Mouse (Mus musculus) layer of hippocampus, postnatal 25 days (tissue): ENCODE measurements at regions not wholly inside any gene's neighbourhood (a gene's known extent, or its start where the extent isn't known, plus 50 kb on each side); places are given as distances from the start of the nearest gene placed in this dataset.

ENCODE experiments used
- DNase-seq, 2 experiments: peaks; one replicate each; pipeline ENCODE4 v3.0.0; 2022; ENCODE audit warnings: mixed read lengths in 2 of 2, low spot score in 1 of 2; ENCODE audit errors: extremely low spot score in 1 of 2

GRCm38 (mm10) chr12:14088960-14089359 is 62.9 kb downstream of the Fam84a start:
- DNase-seq = no peak

- DNase-seq = no peak
Observed at GRCm38 (mm10) chr12:14082771-14083170, 69.1 kb downstream of the Fam84a start.

GRCm38 (mm10) chr12:14079892-14080291 is 72.0 kb downstream of the Fam84a start:
- DNase-seq = no peak

- DNase-seq = peak in 1 of 2 experiments; percentile 8
Observed at GRCm38 (mm10) chr12:14069049-14069448, 82.8 kb downstream of the Fam84a start.

- no peak for DNase-seq
Observed at GRCm38 (mm10) chr12:14065401-14065800, 86.5 kb downstream of the Fam84a start.

GRCm38 (mm10) chr12:14063276-14063675 is 88.6 kb downstream of the Fam84a start:
- no peak for DNase-seq

GRCm38 (mm10) chr12:14056116-14056515 is 95.7 kb downstream of the Fam84a start:
- DNase-seq = no peak

- no peak for DNase-seq
Observed at GRCm38 (mm10) chr12:14032363-14032762, 119.5 kb downstream of the Fam84a start.

GRCm38 (mm10) chr12:14015271-14015670 is 136.6 kb downstream of the Fam84a start:
- no peak for DNase-seq

GRCm38 (mm10) chr12:14005991-14006390 is 145.9 kb downstream of the Fam84a start:
- no peak for DNase-seq

GRCm38 (mm10) chr12:14001672-14002071 is 150.2 kb downstream of the Fam84a start:
- no peak for DNase-seq

GRCm38 (mm10) chr12:13984396-13984776 is 167.5 kb downstream of the Fam84a start:
- DNase-seq = no peak

GRCm38 (mm10) chr12:13983631-13984395 is 168.0 kb downstream of the Fam84a start:
- DNase-seq = no peak

- no peak for DNase-seq
Observed at GRCm38 (mm10) chr12:13964537-13964936, 187.3 kb downstream of the Fam84a start.

GRCm38 (mm10) chr12:13939494-13939893 is 212.4 kb downstream of the Fam84a start:
- no peak for DNase-seq

- DNase-seq = no peak
Observed at GRCm38 (mm10) chr12:13921066-13921465, 230.8 kb downstream of the Fam84a start.

- DNase-seq = no peak
Observed at GRCm38 (mm10) chr12:13883317-13883716, 268.5 kb downstream of the Fam84a start.

- DNase-seq = no peak
Observed at GRCm38 (mm10) chr12:13869161-13869560, 282.7 kb downstream of the Fam84a start.

- no peak for DNase-seq
Observed at GRCm38 (mm10) chr12:13861226-13861625, 290.6 kb downstream of the Fam84a start.

- DNase-seq = peak; percentile 43 to 79
Observed at GRCm38 (mm10) chr12:13844532-13845485, 307.0 kb downstream of the Fam84a start.

GRCm38 (mm10) chr12:13843423-13844080 is 308.3 kb downstream of the Fam84a start:
- no peak for DNase-seq
